Mouse (Mus musculus): Measurements from ENCODE around the gene Ccdc57.

The Ccdc57 gene

DNA sequence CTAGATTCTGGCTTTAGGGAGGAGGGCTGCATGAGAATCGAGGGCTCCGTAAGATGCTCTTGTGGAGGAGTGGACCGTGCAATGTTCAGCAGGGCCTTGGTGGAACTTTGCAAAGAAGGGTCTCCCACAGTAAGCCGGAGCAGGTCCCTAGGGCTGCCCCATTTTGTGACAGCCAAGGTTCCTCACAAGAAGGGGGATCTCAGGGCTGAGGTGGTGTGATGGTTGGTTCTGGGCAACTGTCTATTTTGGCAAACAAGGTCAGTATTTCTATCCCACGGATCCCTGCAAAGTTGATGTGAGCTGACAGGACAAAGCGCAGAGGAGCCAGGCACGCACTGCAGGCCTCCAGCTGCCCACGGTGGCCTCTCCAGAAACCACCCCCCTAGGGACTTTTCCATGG is 18.6 kb upstream of the Ccdc57 start:
- no peak for DNase-seq

DNA sequence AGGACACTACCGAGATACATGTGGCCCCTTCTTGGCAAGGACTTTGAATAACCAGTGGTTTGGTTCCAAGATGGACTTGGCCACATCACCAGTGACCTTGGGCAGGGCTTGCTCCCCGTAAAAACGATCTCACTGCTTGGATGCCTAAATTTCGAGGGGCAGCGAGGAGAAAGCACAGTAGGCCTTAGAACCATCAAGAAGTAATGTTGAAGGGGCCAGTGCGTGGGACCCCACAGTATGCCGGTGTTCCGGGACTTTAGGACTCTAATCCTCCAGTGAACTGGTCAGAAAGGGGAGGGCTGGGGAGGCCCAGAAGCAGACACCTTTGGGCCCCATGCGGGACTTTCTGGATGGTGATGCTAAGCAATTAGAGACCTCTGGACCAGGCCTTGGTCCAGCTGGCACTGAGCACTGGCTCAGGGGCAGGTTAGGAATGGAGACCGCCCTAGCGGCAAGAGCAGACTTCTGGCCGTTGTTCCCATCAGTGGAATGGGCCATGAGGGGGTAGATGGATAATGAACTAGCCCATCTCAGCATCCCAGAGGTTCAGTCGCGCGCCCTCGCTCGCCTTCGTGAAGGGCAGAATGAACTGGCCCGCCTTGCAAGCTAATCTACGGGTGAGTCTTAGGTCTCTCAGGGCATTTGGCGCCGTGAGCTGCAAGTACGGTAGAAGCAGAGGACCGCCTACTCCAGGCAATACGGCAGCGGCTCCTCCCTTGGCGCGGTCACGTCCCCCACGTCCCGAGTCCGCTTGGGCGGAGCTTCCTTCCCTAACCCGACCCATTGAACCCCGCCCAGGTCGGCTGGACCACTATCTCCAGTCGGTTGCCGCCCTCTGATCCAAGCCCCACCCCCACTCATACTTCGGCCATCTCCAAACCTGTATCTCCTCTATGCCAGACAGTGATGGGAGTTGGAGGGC is 17.9 kb upstream of the Ccdc57 start:
- peak; percentile 72 for DNase-seq

DNA sequence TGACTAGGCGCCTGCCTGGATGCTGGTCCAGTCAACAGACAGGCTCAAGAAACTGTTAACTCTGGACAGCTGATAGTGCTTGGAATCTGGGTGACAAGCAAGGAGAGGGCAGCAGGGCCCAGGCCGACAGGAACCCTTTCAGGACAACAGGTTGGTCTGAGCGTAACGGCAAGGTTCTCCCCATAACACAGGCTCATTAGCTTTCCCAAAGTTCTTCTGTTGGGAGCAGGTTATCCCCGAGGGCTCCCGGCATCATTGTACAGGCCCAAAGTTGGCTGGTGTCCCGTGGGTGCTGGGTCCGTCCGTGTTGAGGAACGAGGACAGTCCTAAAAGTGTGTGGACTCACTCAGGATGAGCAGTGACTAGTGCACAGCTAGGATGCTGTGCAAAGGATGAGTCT is 17.2 kb upstream of the Ccdc57 start:
- DNase-seq = no peak

DNA sequence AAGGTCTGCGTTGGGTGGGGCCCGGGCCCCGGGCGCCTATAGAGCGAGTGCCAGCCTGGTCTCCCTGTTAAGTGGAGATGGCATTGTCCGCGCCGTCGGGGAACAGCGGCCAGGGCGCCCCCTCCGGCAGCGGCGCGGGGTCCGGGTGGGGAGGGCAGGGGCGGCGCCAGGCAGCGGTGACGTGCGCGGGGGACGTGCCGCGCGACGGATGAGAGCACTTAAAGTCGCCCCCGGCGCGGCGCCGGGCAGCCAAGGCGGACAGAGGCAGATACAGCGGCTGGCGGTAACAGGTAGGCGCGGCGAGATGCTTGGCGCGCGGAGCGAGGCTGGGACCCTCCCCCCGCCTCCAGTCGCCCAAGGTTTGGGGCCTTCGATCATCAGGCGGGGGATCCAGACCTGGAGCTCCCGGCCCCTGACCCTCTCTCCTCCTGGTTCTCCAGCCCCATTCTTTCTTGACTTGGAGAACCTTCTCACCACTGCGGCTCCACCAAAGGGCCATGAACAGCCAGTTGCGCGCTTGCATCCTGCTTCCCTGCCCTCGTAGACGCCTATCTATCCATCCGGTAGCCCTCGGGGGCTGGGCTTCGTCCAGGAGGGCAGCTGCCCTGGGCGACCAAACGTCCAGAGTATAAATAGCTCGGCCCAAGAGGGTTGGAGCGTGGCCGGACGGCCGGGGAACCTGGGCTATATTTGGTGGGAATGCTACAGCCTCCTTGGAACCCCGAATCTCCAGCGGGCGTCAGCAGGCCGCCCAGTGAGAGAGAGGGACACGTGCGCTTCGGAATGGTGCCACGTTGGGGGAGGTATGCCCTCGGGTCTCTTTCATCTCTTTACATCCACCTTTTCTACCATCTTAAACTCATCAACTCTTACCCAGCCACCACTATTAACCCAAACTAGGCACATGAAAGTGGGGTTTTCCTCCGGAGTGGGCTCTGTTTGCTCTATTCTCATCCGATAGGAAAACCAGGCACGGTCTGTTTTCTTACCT is 16.5 kb upstream of the Ccdc57 start:
- peak; percentile 72 for DNase-seq

DNA sequence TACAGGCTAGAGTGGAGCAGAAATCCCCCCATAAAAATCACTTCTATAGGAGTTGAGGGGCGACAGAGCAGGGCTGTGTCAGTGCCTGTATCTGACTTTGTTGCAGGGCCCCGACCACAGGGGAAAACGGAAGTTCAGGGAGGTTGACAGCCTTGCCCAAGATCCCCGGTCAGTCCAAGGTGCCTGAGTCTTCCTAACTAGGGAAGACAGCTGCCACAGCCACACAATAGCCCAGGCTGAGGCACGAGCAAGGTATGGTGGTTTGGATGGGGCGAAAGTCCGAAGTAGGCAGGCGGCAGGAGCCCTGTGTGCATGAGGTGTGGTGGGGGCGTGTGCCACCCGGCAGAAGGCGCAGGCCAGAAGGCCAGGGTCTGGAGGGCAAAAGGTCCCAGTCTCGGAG is 15.7 kb upstream of the Ccdc57 start, which contains the start of gene Slc16a3:
TSS of gene Slc16a3 (plus strand) at position 153 of the 400 bp plus-strand sequence.
- DNase-seq = peak; percentile 34

DNA sequence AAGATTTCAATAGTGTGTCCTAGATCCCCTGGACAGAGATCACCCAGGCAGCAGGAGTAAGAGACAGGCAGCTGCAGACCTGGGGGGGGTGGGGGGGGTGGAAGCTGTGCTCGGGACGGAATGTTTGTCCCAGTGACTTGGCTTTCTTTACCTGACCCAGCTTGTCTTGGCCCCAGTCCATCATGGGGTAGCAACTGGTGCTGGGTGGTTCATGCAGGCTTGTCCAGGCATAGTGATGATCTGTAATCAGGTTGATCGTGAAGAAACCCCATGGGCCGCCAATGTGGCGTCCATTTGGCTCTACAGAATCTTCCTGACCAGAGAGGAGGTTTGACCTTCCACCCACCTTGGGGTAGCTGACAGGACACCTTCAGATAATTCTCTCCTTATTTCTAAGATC is 13.3 kb upstream of the Ccdc57 start:
- no peak for DNase-seq

DNA sequence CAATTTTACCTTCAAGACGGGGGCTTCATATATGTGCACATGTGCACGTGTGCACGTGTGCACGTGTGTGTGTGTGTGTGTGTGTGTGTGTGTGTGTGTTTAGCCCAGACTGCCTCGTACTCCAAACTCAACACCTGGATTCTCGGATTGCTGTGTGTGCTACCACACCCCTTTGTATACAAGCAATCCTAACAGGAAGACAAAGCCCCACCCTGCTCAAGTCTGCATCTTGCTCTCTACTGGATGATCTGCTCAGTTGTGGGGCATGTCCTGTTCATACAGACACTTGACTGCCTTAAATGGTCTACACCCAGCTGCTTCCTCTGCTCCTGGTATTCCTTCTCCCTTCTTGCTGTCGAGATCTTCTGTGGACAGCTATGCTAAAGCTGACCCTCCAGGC is 12.6 kb upstream of the Ccdc57 start:
- DNase-seq = no peak

DNA sequence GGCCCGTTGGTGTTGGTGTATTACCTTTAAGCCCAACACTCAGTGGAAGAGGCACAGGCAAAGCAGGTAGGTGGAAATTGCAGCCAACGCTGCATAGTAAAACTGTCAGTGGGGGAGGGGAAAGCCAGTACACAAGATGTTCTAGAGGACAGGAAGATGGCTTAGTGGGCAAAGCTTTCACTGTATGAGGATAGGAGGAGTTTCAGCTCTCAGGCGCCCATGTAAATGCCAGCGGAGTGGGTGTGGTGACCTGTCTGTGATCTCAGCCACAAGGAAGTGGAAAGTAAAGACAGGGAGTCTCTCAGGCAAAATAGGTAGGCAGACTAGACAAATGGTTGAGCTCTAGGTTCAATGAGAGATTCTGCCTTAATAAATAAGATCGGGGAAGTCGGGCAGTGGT is 8.3 kb upstream of the Ccdc57 start:
- no peak for DNase-seq

DNA sequence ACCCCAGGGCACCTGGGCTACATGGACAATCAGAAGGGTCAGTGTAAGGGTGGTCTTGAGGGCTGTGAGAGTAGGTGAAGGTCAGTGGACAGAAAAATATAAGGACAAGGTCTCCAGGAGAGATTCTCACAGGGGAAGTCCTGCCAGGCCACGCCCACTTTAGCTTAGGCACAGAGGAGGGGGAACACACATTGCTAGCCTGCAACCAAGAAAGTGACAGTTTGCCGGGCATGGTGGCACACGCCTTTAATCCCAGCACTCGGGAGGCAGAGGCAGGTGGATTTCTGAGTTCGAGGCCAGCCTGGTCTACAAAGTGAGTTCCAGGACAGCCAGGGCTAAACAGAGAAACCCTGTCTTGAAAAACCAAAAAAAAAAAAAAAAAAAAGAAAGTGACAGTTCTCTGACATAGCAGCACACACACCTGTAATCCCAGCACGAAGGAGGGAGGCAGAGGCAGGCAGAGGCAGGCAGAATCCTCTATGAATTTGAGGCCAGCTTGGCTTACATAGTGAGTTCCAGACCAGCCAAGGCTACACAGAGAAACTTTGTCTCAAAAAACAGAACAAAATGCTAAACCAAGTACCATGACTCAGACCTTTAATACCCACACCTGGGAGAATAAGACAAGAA is 7.2 kb upstream of the Ccdc57 start:
- DNase-seq = no peak

DNA sequence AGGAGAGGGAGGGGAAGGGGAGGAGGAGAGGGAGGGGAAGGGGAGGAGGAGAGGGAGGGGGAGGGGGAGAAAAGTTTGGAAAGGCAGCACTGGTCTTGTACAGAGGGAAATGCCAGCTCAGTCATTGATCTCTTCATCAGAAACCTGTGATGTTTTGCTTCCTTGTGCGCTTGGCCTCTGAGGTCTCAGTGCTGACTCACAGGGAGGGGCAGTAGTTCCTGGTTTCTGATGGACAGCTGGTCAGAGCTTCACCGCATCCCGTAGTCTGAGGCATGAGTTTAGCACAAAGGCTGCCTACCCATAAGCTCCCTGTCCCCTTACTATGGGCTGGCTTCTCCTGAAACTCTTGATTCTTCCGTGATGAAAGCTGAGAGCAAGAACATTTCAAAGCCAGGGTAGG is 6.1 kb upstream of the Ccdc57 start:
- no peak for DNase-seq

DNA sequence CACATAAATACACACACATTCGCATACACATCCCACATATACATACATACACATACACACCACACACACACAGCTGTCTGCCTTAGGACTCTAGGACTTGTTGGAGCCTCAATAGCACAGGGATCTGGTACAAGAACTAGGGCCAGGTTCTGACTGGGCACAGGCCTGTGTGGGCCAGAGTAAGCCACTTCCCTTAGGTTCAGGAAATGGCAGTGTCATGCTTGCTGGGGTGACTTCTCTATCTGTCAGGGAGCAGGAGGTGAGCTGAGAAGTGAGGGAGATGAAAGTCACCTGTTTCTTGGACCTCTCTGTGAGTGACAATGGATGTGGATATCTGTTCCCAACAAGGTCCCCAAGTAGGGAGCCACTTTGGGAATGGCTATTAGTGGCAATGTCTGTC is 5.3 kb upstream of the Ccdc57 start:
- DNase-seq = no peak

DNA sequence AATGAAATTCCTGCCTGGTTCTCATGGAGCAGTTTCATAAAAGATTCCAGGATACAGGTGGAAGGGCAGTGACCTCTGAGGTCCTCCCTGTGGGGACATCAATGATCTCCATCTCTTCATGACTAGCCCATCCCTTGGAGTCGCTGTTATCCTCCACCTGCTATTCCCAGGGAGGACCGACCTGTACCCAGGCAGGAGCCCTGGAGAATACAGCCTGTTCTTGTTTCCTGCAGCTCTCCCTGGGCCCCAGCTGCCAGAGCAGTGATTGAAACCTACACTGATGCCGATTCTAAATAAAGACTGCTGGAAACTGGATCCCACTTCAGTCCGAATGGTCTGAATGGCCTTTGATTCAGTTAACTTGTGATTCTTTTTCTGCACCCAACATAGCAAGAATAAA is 1.2 kb downstream of the Ccdc57 start:
- no peak for DNase-seq

DNA sequence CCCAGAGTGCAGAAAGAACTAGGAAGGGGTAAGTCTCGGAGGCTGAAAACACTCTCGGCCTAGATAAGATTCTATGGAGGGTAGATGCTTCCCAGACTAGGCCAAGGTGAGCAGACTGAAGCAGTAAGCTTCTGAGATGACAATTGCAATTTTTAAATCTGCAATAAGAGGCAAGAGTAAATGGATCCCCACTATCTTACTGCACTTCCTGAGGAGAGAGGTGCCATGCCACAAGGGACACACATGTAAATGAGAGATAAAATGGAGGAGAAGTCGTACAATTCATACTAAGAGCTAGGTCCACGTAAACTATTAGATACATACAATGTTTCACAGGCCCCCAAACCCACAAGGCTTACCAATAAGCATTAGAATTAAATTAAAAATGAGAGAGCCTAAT is 4.2 kb downstream of the Ccdc57 start:
- DNase-seq = no peak

DNA sequence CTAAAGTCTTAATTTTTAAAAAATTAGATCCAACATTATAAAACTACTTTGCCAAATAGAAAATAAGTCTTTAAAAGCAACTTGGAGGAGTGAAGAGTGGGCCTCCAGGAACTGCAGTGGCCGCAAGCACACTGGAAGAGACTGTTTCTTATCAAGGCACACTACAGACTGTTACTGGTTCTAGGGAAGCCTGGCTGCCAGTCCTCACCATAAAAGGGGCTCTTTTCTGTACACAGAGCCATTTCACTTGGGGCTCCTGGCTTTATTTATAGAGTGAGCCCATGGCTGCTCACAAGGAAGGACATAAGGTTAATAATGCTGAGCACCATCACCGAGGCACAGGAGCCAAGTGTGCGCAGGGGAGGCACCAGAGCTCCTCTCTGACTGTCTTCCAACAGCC is 10.1 kb downstream of the Ccdc57 start:
- no peak for DNase-seq

DNA sequence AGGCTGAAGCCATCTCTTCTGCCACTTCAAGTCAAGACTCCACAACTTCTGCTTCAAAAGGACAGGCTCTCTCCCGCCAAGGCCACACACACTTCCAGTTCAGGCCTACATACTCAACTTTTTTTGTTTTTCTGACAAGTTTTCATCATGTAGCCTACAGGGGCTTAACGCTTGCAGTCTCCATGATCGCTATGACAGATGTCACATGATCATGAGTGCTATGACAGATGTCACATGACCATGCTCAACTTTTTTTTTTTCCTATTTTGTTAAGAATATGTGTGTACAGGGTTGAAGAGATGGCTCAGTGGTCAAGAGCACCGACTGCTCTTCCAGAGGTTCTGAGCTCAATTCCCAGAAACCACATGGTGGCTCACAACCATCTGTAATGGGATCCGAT is 14.9 kb downstream of the Ccdc57 start:
- no peak for DNase-seq

DNA sequence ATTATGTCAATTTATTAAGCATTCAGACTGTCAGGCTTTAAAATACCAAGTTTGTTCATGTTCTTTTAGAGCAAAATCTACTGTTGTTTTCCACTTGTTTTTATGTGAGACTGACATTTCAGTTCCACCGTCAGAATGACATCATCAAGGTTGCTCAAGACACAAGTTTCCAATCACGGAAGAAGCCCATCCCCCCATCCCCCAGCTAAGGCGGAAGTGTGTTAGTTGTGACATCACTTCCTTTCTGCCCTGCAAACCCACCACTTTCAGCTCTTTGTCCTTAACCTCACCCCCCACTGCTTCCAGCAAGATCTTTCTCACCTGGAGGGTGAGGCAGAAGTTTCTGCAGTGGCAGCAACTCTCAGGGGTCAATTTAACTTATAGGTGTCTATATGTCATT is 16.2 kb downstream of the Ccdc57 start:
- DNase-seq = peak; percentile 50

DNA sequence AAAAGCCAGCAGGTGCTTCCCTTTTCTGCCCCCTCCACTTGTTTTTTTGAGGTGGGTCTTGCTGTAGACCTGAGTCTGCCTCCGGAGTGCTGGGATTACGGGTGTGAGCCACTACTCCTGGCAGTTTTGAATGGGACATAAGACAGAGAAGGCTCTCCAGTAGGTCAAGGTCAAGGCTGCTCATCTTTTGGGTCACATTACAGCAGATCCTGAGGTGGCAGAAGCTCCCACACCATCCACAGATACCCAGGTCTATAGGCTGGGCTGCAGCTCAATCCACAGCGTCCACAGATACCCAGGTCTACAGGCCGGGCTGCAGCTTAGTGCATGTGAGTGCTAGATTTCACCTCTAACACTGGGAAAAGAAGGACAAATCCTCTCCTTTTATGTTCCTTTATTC is 18.9 kb downstream of the Ccdc57 start:
- no peak for DNase-seq

DNA sequence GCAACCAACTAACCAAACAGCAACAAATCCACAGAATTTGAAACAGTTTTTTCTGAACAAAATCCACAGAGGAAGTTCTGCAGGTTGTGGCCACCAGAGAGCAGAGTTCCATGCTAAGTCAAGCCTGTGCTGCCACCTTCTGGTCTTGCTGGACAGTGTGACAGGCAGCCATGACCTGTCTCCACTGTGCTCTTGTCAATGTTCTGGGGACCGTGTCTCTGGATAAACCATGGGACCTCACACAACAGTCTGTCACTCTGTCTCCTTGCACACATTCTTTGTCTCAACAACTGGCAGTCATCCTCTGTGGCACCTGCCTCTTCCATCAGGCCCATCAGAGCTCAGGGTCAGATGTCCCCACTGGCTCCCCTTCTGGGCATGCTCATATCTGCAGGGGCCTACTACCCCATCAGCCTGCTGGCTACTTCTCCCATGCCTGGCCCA is 27.2 kb downstream of the Ccdc57 start:
- DNase-seq = peak; percentile 92

DNA sequence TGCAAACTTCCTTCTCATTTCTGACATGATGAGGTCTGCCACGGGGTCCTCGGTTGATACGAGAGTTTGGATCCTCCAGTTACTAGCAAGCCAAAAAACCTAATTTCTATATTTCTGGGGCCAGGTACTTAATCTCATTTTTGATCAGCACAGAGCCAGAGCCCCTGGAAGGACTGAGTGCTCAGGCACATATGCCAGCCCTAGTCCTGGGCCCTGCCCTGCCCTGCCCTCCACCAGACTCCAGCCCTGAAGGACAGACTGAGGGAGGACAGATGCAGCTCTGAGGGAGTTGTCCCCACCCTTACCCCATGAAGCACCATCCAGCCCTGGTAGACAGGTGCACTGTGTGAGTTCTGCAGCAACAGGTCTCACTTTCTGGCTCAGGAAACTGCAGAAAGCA is 28.1 kb downstream of the Ccdc57 start:
- no peak for DNase-seq

DNA sequence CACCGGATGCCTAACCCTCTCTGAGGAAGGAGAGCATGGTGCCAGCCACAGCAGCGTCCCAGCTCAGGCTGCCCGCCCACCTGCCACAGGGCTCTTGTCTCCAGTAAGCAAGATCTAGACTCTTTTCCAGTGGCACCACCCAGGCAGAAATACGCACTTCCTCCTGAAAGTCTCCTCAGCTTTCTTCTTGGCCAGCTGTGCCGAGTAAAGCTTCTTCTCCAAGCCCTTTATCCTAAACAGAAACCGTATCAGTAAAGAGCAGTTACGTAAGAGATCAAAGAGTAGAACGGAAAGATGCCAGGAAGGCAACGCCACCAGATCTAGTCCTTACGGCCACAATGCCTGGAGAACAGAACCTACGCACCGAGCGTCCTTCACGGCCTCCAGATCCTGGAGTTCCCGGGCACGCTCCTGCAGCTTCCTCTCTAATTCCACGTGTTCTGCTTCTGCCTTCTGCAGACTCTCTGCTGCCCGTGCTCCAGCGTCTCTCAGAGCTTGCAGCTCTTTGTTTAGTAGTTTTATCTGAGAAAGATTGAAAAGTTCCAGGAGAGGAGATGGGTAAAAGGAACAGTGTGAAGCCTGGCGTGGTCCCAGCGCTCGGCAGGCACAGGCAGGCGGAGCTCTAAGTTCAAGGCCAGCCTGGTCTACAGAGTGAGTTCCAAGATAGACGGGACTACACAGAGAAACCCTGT is 29.4 kb downstream of the Ccdc57 start:
- no peak for DNase-seq

DNA sequence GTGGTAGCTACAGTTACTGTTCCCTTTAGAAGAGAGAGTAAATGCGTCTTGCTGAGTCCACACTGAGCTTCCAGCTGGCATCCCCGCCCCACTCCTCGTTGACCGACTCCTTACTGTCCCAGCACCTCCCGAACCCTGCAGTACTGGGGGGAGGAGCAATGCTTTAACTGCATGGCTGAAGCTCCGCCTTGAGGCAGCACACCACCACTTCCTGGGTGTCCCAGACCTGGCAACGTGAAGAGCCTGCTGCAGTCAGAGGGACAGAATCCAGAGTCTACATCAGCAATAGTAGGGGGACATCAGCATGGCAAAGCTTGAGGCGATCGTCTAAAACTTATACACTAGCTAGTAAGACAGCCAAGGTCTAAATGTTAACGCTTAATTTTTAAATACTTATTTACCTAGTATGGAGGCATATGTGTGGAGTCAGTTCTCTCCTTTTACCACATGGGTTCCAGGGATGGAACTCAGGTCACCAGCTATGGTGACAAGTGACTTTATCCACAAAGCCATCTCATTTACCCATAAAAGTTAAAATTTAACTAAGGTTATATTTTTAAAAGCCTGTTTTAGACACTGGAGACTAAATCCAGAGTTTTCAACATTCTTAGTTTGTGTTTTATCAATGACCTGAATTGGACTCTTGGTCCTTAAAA is 30.1 kb downstream of the Ccdc57 start:
- DNase-seq = peak; percentile 37

Data from thymus, postnatal 4 days (tissue).